Mouse (Mus musculus) heart, adult 2 months (tissue): Measurements from ENCODE around the gene Ubald1. TPM values are rescaled to one million over a fixed set of nuclear protein-coding genes. Genes with fewer than 3 reads are reported as not detected.

Experiments
- DNase-seq, 2 experiments: peaks; one replicate each; pipeline ENCODE4 v3.0.0; 2021
- H3K27ac ChIP-seq: fragments of 200-600 bp; 2 replicates; pipeline ENCODE4 v1.8.1; 2022
- H3K27me3 ChIP-seq: fragments of 200-500 bp; 2 replicates; pipeline ENCODE4 v1.6.1; 2012; ENCODE audit warnings: mild to moderate bottlenecking, low read length, inconsistent platforms, mixed read lengths; ENCODE audit not compliant: control insufficient read depth, insufficient read depth
- H3K36me3 ChIP-seq: fragments of 200-500 bp; 2 replicates; pipeline ENCODE4 v1.6.1; 2012; ENCODE audit warnings: low read length, inconsistent platforms; ENCODE audit not compliant: control insufficient read depth, insufficient read depth
- H3K4me1 ChIP-seq: fragments of 200-500 bp; 2 replicates; pipeline ENCODE4 v1.6.1; 2011; ENCODE audit warnings: low read length; ENCODE audit not compliant: control insufficient read depth, insufficient read depth
- H3K4me3 ChIP-seq: fragments of 200-600 bp; 2 replicates; pipeline ENCODE4 v1.8.1; 2022
- H3K79me2 ChIP-seq: fragments of 200-500 bp; replicated peaks from 2 replicates; pipeline ENCODE4 v1.6.1; 2012; ENCODE audit warnings: mild to moderate bottlenecking, inconsistent platforms, low read length, moderate library complexity, mixed read lengths; ENCODE audit not compliant: control insufficient read depth, insufficient read depth
- H3K9ac ChIP-seq: fragments of 200-500 bp; 2 replicates; pipeline ENCODE4 v1.6.1; 2012; ENCODE audit warnings: low read depth, mild to moderate bottlenecking, control low read depth, inconsistent platforms, low read length, mixed read lengths
- CTCF ChIP-seq: fragments of 200-600 bp; IDR thresholded peaks from 2 replicates; pipeline ENCODE4 v1.8.1; 2022; ENCODE audit warnings: antibody characterized with exemption, mild to moderate bottlenecking, moderate library complexity
- EP300 ChIP-seq: fragments of 200-500 bp; IDR thresholded peaks from 2 replicates; pipeline ENCODE4 v1.6.1; 2011; ENCODE audit warnings: low read depth, low read length, control low read depth; ENCODE audit not compliant: insufficient read depth
- POLR2A ChIP-seq: fragments of 200-500 bp; IDR thresholded peaks from 2 replicates; pipeline ENCODE4 v1.6.1; 2011; ENCODE audit warnings: mild to moderate bottlenecking, low read depth, low read length, control low read depth; ENCODE audit not compliant: insufficient read depth
- WGBS: fragments of 180-500 bp; shearing (Covaris S2); methylation state at CpG from one replicate; pipeline ENCODE4 v1.1.7; 2018; 5-methylcytosine and 5-hydroxymethylcytosine counted together
- intact Hi-C: fragments of 180-260 bp; cut with DNase I; formaldehyde crosslinking; loops from one replicate; pipeline ENCODE4 v1.15.1; 2025
- polyA plus RNA-seq: library from polyadenylated mRNA; depleted of rRNA; stranded (reverse); fragments of >200 nt; gene quantifications from 2 replicates; pipeline ENCODE4 v1.2.3, GENCODE M21; 2012
- total RNA-seq, 2 experiments: library from RNA; stranded (reverse); gene quantifications; 2 replicates each; pipeline ENCODE4 v1.2.3; 2021

Ubald1 gene
- total and polyA plus RNA-seq, 3 experiments = 17.2 to 24.5 (median 18.3) TPM

GRCm38 (mm10) chr16:4862863-4863483, 17.1 kb downstream of the Ubald1 start:
- H3K4me3 ChIP-seq = no peak overlapping the region
- TF ChIP-seq EP300 (peak; percentile 83), POLR2A (0 out of 2 replicates have a peak, but pooled peaks have one; percentile 31), CTCF (peak; percentile 90)
- H3K9ac ChIP-seq = no peak overlapping the region; the same call in 1 of the 2 replicates
- peak; percentile 80 for DNase-seq
- H3K27me3 ChIP-seq = no peaks in the 10 kb centered on the region
- H3K79me2 ChIP-seq = no peaks in the 10 kb centered on the region
- intact Hi-C loops = loop anchor here (1.0 to 10.0 kb wide), 4 partner anchors 50 to 178 kb away; partner anchors contain the start of gene Cdip1
- WGBS = 24% methylated on average over 9 of the region's 9 CpGs
- H3K36me3 ChIP-seq = no peaks in the 10 kb centered on the region
- H3K4me1 ChIP-seq = peaks cover 1% of the 10 kb centered on the region; the same call in 1 of the 2 replicates
- H3K27ac ChIP-seq = no peak overlapping the region

- Histone ChIP-seq H3K4me3 (no peak overlapping the region), H3K27ac (no peak overlapping the region), H3K36me3 (no peaks in the 10 kb centered on the region), H3K27me3 (no peaks in the 10 kb centered on the region), H3K9ac (no peak overlapping the region), H3K4me1 (peaks cover 1% of the 10 kb centered on the region; the same call in 1 of the 2 replicates), H3K79me2 (no peaks in the 10 kb centered on the region)
- 44% methylated on average over 10 of the region's 10 CpGs for WGBS
- DNase-seq = no peak
- no peak for TF ChIP-seq EP300
- no peak for TF ChIP-seq POLR2A
- peak; percentile 57 for TF ChIP-seq CTCF
- intact Hi-C loops = loop anchor here (5.0 to 10.0 kb wide), 3 partner anchors 69 to 177 kb away; partner anchors contain the start of gene Cdip1
Measured at GRCm38 (mm10) chr16:4861392-4861791, 18.7 kb downstream of the Ubald1 start.

- Histone ChIP-seq H3K36me3 (no peaks in the 10 kb centered on the region), H3K79me2 (no peaks in the 10 kb centered on the region), H3K4me3 (no peak overlapping the region), H3K4me1 (no peaks in the 10 kb centered on the region), H3K9ac (no peak overlapping the region), H3K27ac (no peak overlapping the region), H3K27me3 (no peaks in the 10 kb centered on the region)
- no peak for DNase-seq
- 31% methylated on average over 5 of the region's 5 CpGs for WGBS
- TF ChIP-seq EP300 (no peak), POLR2A (no peak)
- intact Hi-C loops = no loop called here
Measured at GRCm38 (mm10) chr16:4855046-4855650, 25.0 kb downstream of the Ubald1 start.

- intact Hi-C loops = no loop called here
- H3K4me3 ChIP-seq = no peak overlapping the region
- DNase-seq = no peak
- no peaks in the 10 kb centered on the region for H3K36me3 ChIP-seq
- H3K79me2 ChIP-seq = no peaks in the 10 kb centered on the region
- H3K4me1 ChIP-seq = no peaks in the 10 kb centered on the region
- no peaks in the 10 kb centered on the region for H3K27me3 ChIP-seq
- TF ChIP-seq EP300 = no peak
- no peak for TF ChIP-seq CTCF
- TF ChIP-seq POLR2A = no peak
- H3K27ac ChIP-seq = no peak overlapping the region; the same call in 1 of the 2 replicates
- 58% methylated on average over 5 of the region's 5 CpGs for WGBS
- H3K9ac ChIP-seq = no peak overlapping the region
Measured at GRCm38 (mm10) chr16:4850938-4851628, 29.0 kb downstream of the Ubald1 start.

GRCm38 (mm10) chr16:4850361-4850760, 29.8 kb downstream of the Ubald1 start:
- Histone ChIP-seq H3K79me2 (no peaks in the 10 kb centered on the region), H3K9ac (no peak overlapping the region), H3K4me3 (no peak overlapping the region), H3K27me3 (no peaks in the 10 kb centered on the region), H3K4me1 (no peaks in the 10 kb centered on the region), H3K36me3 (no peaks in the 10 kb centered on the region), H3K27ac (no peak overlapping the region)
- intact Hi-C loops = no loop called here
- TF ChIP-seq EP300 = no peak
- no peak for TF ChIP-seq CTCF
- no peak for TF ChIP-seq POLR2A
- DNase-seq = no peak
- WGBS = 68% methylated on average over 7 of the region's 7 CpGs

- H3K79me2 ChIP-seq = no peaks in the 10 kb centered on the region
- H3K27ac ChIP-seq = no peak overlapping the region
- no peaks in the 10 kb centered on the region for H3K27me3 ChIP-seq
- H3K4me1 ChIP-seq = no peaks in the 10 kb centered on the region
- intact Hi-C loops = no loop called here
- TF ChIP-seq EP300 = no peak
- no peak for TF ChIP-seq CTCF
- no peak for TF ChIP-seq POLR2A
- no peak for DNase-seq
- H3K4me3 ChIP-seq = no peak overlapping the region
- WGBS = 93% methylated on average over 2 of the region's 2 CpGs
- H3K36me3 ChIP-seq = no peaks in the 10 kb centered on the region
- H3K9ac ChIP-seq = no peak overlapping the region
Measured at GRCm38 (mm10) chr16:4848090-4848489, 32.0 kb downstream of the Ubald1 start.
